Mouse (Mus musculus): ENCODE results near the gene Irf6. TPM values are rescaled to one million over a fixed set of nuclear protein-coding genes. Genes with fewer than 3 reads are reported as not detected.
A peak's percentile ranks its signal among the peaks of the same experiment; 100 is the strongest.

Gene Irf6
- polyA plus RNA-seq, 1 experiment from 2014 or later, result 13.3 TPM

DNA sequence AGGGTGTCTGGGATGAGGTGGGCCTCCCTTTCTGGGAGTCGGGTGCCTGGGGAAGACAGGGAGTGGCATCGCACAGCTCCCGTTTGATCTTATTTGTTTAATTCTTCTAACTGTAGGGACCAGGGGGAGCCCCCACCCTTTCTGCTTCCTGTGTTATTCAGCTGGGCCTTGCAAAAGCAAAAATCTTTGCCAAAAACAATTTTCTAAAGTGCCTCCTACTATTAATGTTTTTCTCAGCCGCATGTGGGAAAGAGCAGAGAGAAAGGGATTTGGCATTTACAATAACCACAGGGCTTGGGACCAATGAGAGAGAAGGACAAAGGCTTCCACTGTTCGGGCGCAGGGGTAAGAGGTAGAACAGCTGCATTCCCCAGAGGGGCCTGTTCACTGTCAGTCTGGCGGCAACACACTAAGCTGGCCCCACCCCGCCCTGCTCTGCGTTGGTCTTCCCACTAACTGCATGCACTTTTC, 36.3 kb downstream of the Irf6 start:
- peak; percentile 90 for ATAC-seq (replicated peaks; ENCODE audit: low FRiP score)
- H3K4me2 ChIP-seq, result no peak overlapping the region
- H3K4me1 ChIP-seq, result peaks cover 30% of the 10 kb centered on the region
- 33% methylated on average over 9 of the region's 9 CpGs for WGBS
- H3K4me3 ChIP-seq (replicated peaks), result no peak overlapping the region
- no peaks in the 10 kb centered on the region for H3K27me3 ChIP-seq
- no peak overlapping the region for H3K9ac ChIP-seq
- peak overlapping the region; percentile 82 for H3K27ac ChIP-seq
- no peaks in the 10 kb centered on the region for H3K9me3 ChIP-seq (replicated peaks)
- no peaks in the 10 kb centered on the region for H3K36me3 ChIP-seq

DNA sequence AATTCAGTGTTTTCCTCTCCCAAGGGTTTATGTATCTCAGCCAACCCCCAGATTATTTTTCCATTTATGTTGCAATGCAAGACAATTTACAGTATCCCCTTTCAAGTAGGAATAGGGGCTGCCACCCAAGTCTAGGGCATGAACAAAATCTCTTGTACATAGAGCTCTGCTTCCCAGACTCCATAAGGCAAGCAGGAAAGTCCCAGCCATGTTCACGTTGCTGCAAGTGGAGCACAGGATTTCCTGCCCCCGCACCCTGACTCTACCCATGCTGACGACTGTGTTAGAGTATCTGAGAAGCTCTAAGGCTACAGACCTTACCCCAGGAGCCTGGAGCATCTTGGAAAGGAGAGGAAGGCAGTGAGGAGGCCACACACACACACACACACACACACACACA, 36.9 kb downstream of the Irf6 start:
- Histone ChIP-seq H3K27me3 (no peaks in the 10 kb centered on the region), H3K27ac (peak overlapping the region; percentile 82), H3K4me2 (no peak overlapping the region), H3K4me3 (replicated peaks) (no peak overlapping the region), H3K36me3 (no peaks in the 10 kb centered on the region), H3K4me1 (peaks cover 30% of the 10 kb centered on the region), H3K9me3 (replicated peaks) (no peaks in the 10 kb centered on the region), H3K9ac (no peak overlapping the region)
- no peak for ATAC-seq (replicated peaks; ENCODE audit: low FRiP score)
- WGBS, result 42% methylated on average over 3 of the region's 3 CpGs

DNA sequence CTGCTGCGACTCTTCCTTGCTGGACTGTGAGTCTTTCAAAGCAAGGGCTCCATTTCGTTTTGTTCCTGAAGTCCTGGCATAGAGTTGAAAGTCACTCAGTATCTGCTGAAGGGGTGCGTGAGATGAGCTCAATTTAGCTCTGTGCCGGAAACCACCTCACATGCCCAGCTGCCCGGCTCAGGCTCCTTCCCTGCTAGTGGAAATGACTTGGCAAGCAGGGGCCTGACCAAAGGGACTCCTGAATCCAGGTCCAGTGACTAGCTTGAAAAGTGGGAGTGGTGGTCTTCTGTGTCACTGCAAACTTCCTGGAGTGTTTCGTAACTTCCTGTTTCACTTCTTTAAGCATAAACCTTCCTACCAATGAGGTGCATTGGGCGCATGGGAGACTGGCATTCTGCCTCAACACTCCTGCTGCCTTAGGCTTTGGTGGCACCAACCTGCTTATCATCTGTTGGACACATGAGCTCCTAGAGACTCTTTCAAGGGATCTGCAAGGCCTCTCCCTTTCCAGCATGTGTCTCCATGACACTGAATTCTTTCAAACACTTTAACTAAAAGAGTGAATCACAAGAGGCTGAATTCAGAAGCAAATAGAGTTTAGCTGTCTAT, 38.9 kb downstream of the Irf6 start:
- H3K9ac ChIP-seq, result no peak overlapping the region
- no peak for ATAC-seq (replicated peaks; ENCODE audit: low FRiP score)
- H3K9me3 ChIP-seq (replicated peaks), result no peaks in the 10 kb centered on the region
- peaks cover 30% of the 10 kb centered on the region for H3K4me1 ChIP-seq
- H3K27me3 ChIP-seq, result no peaks in the 10 kb centered on the region
- 87% methylated on average over 7 of the region's 7 CpGs for WGBS
- H3K36me3 ChIP-seq, result no peaks in the 10 kb centered on the region
- H3K27ac ChIP-seq, result no peak overlapping the region
- H3K4me3 ChIP-seq (replicated peaks), result no peak overlapping the region
- H3K4me2 ChIP-seq, result no peak overlapping the region

DNA sequence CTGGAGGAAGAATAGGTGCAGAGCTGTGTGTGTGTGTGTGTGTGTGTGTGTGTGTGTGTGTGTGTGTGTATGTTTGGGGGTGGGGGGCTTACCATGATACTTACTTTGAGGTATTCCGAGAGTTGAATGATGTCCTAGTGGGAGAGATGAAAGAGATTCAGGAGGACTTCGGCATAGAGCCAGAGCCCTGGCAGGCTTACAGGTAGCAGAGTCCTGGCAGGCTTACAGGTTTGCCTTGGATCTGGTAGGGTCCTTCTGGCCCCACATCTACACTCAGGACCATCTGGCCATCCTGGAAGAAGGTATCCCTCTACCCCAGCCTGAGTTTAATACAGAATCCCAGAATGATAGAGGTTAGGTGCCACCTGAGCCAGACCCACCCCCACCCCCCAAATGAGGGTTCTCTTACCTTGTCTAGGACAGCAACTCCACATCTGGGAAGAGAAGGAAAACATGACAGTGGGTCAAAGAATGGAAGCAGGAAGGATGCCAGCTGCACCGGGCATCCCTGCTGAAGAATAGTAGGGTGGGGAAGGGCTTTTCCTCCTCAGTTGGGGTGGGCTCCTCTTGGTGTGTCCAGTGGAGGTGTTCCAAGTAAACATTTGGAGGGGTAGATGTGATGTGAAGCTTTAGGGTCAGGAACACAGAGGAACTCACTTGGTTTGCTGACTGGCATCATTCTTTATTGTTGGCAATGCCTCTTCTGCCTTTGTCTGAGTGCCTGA, 41.7 kb downstream of the Irf6 start:
- H3K4me3 ChIP-seq (replicated peaks), result no peak overlapping the region
- H3K27me3 ChIP-seq, result no peaks in the 10 kb centered on the region
- H3K9ac ChIP-seq, result no peak overlapping the region
- 77% methylated on average over 3 of the region's 3 CpGs for WGBS
- H3K4me1 ChIP-seq, result peaks cover 13% of the 10 kb centered on the region
- ATAC-seq (replicated peaks; ENCODE audit: low FRiP score), result no peak
- H3K4me2 ChIP-seq, result no peak overlapping the region
- no peaks in the 10 kb centered on the region for H3K9me3 ChIP-seq (replicated peaks)
- no peaks in the 10 kb centered on the region for H3K36me3 ChIP-seq
- no peak overlapping the region for H3K27ac ChIP-seq

DNA sequence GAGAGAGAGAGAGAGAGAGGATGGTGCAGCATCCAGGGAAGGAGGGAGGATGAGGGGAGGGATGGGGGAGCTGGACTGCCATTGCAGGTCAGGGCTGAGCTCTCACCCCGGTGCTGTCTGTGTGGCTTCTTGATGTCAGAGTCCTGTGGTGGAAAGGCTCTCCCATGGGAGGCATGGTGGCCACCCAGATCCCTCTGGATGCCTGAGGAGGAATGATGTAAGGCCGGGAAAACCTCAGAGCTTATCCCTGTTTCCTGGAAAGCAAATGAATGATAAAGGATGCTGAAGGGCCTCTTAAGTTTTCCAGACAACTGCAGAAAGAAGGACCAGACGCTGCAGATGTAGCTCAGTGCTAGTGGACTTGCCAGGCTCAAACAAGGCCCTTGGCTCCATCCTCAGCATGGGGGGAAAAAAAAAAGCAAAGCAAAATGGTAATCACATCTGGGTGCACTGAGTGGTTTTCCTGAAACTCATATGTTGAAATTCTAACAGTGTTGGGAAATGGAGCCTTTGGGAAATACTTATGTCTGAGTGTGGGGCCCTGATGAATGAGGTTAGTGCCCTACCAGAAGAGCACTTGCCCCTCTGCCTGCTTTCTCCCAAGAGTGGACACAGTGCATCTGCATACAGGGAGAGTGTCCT, 42.4 kb downstream of the Irf6 start:
- no peak for ATAC-seq (replicated peaks; ENCODE audit: low FRiP score)
- Histone ChIP-seq H3K9ac (no peak overlapping the region), H3K27ac (no peak overlapping the region), H3K4me1 (peaks cover 6% of the 10 kb centered on the region), H3K36me3 (no peaks in the 10 kb centered on the region), H3K4me3 (replicated peaks) (no peak overlapping the region), H3K27me3 (no peaks in the 10 kb centered on the region), H3K4me2 (no peak overlapping the region), H3K9me3 (replicated peaks) (no peaks in the 10 kb centered on the region)
- WGBS, result 74% methylated on average over 3 of the region's 3 CpGs

DNA sequence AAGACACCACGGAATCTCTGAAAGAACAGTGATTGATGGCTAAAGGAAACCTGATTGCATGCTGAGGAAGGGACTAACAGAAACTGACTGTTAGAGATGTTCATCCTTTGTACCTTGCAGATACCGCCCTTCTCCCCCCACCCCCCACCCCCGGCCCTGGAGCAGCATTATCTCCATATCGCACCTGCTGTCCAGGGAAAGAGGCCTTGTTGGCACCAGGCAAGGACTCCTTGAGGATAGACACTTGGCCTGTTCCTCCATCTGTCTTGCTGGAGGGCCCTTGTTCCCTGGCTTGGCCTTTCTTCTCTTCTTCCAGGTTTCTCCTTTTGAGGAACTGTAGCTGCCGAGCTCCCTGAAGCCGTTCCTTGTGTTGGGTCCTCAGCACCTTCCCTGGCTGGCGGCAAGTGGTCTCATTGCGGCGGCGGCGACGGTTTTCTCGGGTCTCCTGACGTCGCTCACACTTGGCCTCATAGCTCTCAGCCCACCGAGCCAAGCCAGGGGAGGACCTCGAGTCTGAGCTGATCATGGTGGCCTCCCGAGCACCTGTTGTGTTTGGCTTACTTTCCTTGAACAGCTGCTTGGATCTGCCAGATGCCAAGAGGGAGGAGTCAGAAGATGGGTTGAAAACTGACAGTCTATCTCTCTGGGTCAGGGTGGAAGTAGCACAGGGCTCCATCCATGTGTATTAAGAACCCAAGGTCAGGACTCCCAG, 44.7 kb downstream of the Irf6 start:
- Histone ChIP-seq H3K9ac (no peak overlapping the region), H3K4me2 (no peak overlapping the region), H3K27me3 (no peaks in the 10 kb centered on the region), H3K27ac (no peak overlapping the region), H3K4me3 (replicated peaks) (no peak overlapping the region), H3K36me3 (no peaks in the 10 kb centered on the region), H3K9me3 (replicated peaks) (no peaks in the 10 kb centered on the region), H3K4me1 (no peaks in the 10 kb centered on the region)
- 85% methylated on average over 18 of the region's 18 CpGs for WGBS
- no peak for ATAC-seq (replicated peaks; ENCODE audit: low FRiP score)

DNA sequence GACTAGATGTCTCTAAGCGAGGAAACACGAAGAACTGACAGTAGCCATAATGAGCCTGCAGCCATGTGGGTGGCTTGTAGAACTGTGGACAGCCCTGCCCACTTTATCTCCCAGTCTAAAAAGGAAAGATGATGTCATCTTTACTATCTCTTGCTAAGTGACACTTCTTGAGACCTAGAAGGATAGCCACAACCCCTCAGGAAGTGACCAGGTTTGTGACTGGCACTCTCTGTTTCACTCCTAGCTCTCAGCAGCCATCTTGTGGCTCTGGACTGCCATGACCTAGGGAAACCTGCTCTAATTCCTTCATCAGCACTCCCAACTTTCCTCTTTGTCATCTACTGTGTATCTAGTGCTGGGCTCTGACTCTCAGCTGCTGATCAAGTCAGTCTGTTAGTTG, 45.4 kb downstream of the Irf6 start:
- 79% methylated on average over 2 of the region's 2 CpGs for WGBS
- Histone ChIP-seq H3K9me3 (replicated peaks) (no peaks in the 10 kb centered on the region), H3K27me3 (no peaks in the 10 kb centered on the region), H3K36me3 (no peaks in the 10 kb centered on the region), H3K27ac (no peak overlapping the region), H3K4me1 (no peaks in the 10 kb centered on the region), H3K4me3 (replicated peaks) (no peak overlapping the region), H3K4me2 (no peak overlapping the region), H3K9ac (no peak overlapping the region)
- ATAC-seq (replicated peaks; ENCODE audit: low FRiP score), result no peak

DNA sequence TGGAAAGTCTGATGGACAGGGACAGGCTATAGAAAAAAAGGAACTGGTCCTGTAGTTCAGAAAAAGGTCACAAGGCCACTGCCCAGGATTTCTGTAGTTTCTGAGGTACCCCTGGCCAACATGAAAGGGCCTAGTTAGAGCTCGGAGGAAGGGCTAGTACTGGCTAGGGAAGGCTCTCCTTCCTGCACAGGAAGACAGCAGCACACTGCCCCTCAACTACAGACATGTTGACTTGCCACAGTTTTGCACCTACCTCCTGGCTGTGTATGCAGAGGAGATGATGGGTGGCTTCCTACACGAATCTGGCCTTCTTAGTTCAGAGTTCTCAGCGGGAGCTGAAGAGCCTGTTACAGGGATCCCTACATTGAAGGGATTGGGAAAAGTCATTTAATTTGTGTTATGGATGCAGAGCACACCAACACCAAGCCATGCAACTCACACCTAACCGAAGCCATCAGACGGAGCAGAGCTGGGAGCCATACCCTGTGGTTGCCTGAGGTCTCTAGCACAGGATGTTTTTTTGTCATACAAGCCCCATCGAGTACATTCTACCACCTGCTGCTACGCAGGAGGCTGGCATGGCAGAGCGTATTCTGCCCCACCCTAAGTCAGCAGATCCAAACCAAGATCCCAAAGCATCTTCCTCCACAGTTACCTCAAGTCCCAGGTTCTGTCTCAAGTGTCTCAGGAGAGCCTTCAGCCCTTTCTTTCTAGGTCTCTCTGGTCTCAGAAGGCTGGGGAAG, 47.9 kb downstream of the Irf6 start:
- Histone ChIP-seq H3K4me2 (no peak overlapping the region), H3K4me1 (no peaks in the 10 kb centered on the region), H3K36me3 (no peaks in the 10 kb centered on the region), H3K9me3 (replicated peaks) (no peaks in the 10 kb centered on the region), H3K9ac (no peak overlapping the region), H3K27ac (no peak overlapping the region), H3K27me3 (no peaks in the 10 kb centered on the region), H3K4me3 (replicated peaks) (no peak overlapping the region)
- WGBS, result 86% methylated on average over 8 of the region's 8 CpGs
- ATAC-seq (replicated peaks; ENCODE audit: low FRiP score), result no peak

DNA sequence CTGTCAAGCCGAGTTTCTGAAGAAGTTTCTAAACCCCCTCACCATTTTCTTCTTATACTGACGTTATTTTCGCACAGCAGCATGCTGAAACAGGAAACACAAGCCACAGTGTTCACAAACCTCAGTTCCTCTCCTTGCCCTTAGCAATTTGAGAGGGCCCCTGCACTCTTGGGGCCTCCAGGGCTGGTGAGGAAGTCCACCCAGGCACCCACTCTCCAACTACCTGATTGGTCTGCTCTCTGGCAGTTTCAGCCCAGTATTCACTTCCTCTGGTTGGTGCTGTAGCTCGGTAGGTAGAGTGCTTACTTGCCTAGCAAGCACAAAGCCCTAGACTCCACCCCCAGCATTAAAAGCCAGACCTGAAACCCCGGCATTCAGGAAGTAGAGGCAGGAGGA, 48.5 kb downstream of the Irf6 start, which contains the start of gene Traf3ip3:
Gene Traf3ip3, minus strand, starts transcription at position 321 of the 396 bp plus-strand sequence.
- Histone ChIP-seq H3K4me3 (replicated peaks) (no peak within 1 kb of the TSS), H3K4me1 (no peaks in the 10 kb centered on the region), H3K9me3 (replicated peaks) (no peaks in the 10 kb centered on the region), H3K27me3 (no peaks in the 10 kb centered on the region), H3K4me2 (no peak within 1 kb of the TSS), H3K27ac (no peak within 1 kb of the TSS), H3K9ac (no peak within 1 kb of the TSS), H3K36me3 (no peaks in the 10 kb centered on the region)
- ATAC-seq (replicated peaks; ENCODE audit: low FRiP score), result no peak
- WGBS, result 59% methylated on average over 5 of the region's 5 CpGs

DNA sequence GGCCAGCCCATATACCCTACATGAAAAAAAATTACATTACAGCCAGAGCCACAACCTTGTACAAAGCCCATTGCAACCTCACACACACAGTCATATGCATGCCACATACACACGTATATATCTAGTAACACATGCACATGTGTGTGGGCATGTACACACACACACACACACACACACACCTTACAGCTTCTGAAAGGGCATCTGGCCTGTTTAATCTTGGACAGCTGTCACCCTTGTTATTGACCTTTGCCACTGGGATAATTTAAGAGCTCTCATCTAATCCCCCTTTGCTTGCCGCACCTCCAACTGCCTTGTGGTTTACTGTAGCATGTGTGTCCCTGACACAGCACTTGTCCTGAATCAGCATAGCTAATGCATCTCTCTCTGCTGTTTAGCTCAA, 50.9 kb downstream of the Irf6 start:
- Histone ChIP-seq H3K4me2 (no peak overlapping the region), H3K9ac (no peak overlapping the region), H3K27me3 (no peaks in the 10 kb centered on the region), H3K27ac (no peak overlapping the region), H3K9me3 (replicated peaks) (no peaks in the 10 kb centered on the region), H3K4me1 (no peaks in the 10 kb centered on the region), H3K4me3 (replicated peaks) (no peak overlapping the region), H3K36me3 (no peaks in the 10 kb centered on the region)
- ATAC-seq (replicated peaks; ENCODE audit: low FRiP score), result no peak
- WGBS, result 62% methylated on average over 2 of the region's 2 CpGs

DNA sequence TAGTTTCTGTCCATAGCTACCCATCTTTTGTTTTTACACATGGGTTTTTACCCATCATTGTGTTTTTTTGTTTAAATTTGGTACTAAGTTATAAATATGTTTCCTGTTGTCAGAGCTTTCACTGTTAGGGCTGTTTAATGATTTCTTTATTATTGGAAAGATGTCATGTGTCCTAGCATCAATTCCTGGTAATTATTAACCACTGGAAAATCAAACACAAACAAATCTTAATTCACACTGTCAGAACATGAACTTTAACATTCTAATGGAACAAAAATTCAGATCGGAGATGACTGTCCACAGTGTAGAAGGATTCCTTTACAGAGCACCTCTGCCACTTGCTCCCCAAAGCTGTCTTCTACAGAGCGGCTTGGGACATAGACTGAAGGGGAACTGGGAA, 52.5 kb downstream of the Irf6 start:
- Histone ChIP-seq H3K36me3 (no peaks in the 10 kb centered on the region), H3K27me3 (no peaks in the 10 kb centered on the region), H3K27ac (no peak overlapping the region), H3K4me3 (replicated peaks) (no peak overlapping the region), H3K4me1 (no peaks in the 10 kb centered on the region), H3K9me3 (replicated peaks) (no peaks in the 10 kb centered on the region), H3K9ac (no peak overlapping the region), H3K4me2 (no peak overlapping the region)
- 86% methylated on average over 2 of the region's 2 CpGs for WGBS
- no peak for ATAC-seq (replicated peaks; ENCODE audit: low FRiP score)

Data from kidney, embryonic 15.5 days (tissue).